ENCODE assay signal across 14 mouse cellular contexts in the genomic region with DNA sequence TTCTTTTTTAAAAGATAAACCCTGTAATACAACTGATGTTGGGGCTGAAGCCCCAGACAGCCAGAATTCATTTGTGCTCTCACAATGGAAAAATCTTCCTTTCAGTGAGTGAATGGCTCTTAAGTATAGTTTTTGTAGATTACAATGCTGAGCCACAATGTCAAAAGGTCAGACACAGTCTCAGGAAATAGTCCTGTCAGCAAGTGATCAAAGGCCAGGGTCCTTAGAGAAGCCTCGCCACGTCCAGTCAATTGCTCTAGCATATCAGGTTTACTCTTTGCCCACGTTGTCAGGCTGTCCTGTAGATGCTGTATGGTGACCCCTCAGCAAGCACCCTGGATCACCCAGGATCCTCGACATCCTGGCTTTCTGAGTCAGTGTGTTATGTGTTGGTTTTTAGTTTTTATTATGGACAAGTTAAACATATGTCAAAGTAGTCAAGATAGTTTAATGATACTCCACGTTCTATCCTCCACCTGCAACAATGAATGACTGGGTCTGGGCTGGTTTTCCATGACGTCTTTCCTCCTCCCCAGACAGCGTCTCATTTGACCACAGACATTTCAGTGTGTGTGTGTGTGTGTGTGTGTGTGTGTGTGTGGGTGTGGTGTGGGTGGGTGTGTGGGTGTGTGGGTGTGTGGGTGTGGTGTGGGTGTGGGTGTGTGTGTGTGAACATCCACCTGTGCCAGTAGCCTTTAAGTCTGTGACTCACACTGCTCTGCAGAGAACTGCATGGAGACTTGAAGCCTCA.
DNase-seq lines count a peak whose midpoint lies in the region; ATAC-seq and TF ChIP-seq lines count a peak whose summit lies in the region.
"Had no signal": no experiment of that assay in that cellular context is flagged by ENCODE, and none has a peak within 500 bp of the region (broad histone marks: within the 10 kb centered on the region; RNA-seq: fewer than 3 reads in every experiment).

No protein-coding gene starts in this region.

- no peak for TF ChIP-seq CTCF in intestine, postnatal 0 days (IDR thresholded peaks at IDR 0.05; ENCODE audit: low read depth)
- no peak for TF ChIP-seq CTCF in midbrain, postnatal 0 days (IDR thresholded peaks at IDR 0.05)

- H3K36me3 ChIP-seq in hindbrain, embryonic 10.5 days = no peaks in the 10 kb centered on the region
- H3K36me3 ChIP-seq in hindbrain, embryonic 12.5 days = no peaks in the 10 kb centered on the region
- no peaks in the 10 kb centered on the region for H3K36me3 ChIP-seq in intestine, postnatal 0 days (ENCODE audit: control insufficient read depth, insufficient read depth)
- no peaks in the 10 kb centered on the region for H3K36me3 ChIP-seq in midbrain, postnatal 0 days (ENCODE audit: insufficient read depth, low read length)
- H3K36me3 ChIP-seq: hindbrain, embryonic 15.5 days had no signal

- 0 out of 2 replicates have a peak overlapping the region, but pooled peaks have one; percentile 17 for H3K27ac ChIP-seq in hindbrain, embryonic 10.5 days
- no peak overlapping the region for H3K27ac ChIP-seq in hindbrain, embryonic 12.5 days
- no peak overlapping the region for H3K27ac ChIP-seq in intestine, postnatal 0 days (ENCODE audit: low read depth, low read length)
- H3K27ac ChIP-seq in midbrain, postnatal 0 days (ENCODE audit: low read depth, low read length) = no peak overlapping the region
- H3K27ac ChIP-seq: hindbrain, embryonic 15.5 days; liver, embryonic 14.5 days had no signal

- no peak for ATAC-seq in hindbrain, embryonic 12.5 days (ENCODE audit: low FRiP score)
- ATAC-seq in intestine, postnatal 0 days = peak; percentile 38; the same call in 1 of the 2 replicates
- ATAC-seq in midbrain, postnatal 0 days (ENCODE audit: low FRiP score) = no peak

- no peak overlapping the region for H3K4me3 ChIP-seq in hindbrain, embryonic 10.5 days
- H3K4me3 ChIP-seq in hindbrain, embryonic 12.5 days = no peak overlapping the region
- H3K4me3 ChIP-seq in intestine, postnatal 0 days (ENCODE audit: low read depth, low read length) = no peak overlapping the region
- H3K4me3 ChIP-seq in midbrain, postnatal 0 days (ENCODE audit: low read depth, low read length) = no peak overlapping the region
- H3K4me3 ChIP-seq: hindbrain, embryonic 15.5 days had no signal

- peaks cover 48% of the 10 kb centered on the region for H3K4me1 ChIP-seq in hindbrain, embryonic 10.5 days (replicated peaks)
- peaks cover 5% of the 10 kb centered on the region; the same call in 1 of the 2 replicates for H3K4me1 ChIP-seq in hindbrain, embryonic 12.5 days
- no peaks in the 10 kb centered on the region for H3K4me1 ChIP-seq in intestine, postnatal 0 days (replicated peaks; ENCODE audit: control insufficient read depth, insufficient read depth, low read length)
- no peaks in the 10 kb centered on the region; the same call in 1 of the 2 replicates for H3K4me1 ChIP-seq in midbrain, postnatal 0 days (ENCODE audit: insufficient read depth, low read length)
- H3K4me1 ChIP-seq: hindbrain, embryonic 15.5 days had no signal

- WGBS in hindbrain, embryonic 10.5 days = 38% methylated on average over 7 of the region's 7 CpGs
- WGBS in hindbrain, embryonic 12.5 days = 44% methylated on average over 7 of the region's 7 CpGs
- 38% methylated on average over 7 of the region's 7 CpGs for whole genome bisulfite sequencing in intestine, postnatal 0 days
- 58% methylated on average over 7 of the region's 7 CpGs for WGBS in midbrain, postnatal 0 days

- H3K4me2 ChIP-seq in hindbrain, embryonic 12.5 days (replicated peaks) = no peak overlapping the region
- no peak overlapping the region for H3K4me2 ChIP-seq in intestine, postnatal 0 days (replicated peaks; ENCODE audit: low read depth)
- no peak overlapping the region for H3K4me2 ChIP-seq in midbrain, postnatal 0 days (ENCODE audit: low read depth, low read length, poor library complexity, severe bottlenecking)
- H3K4me2 ChIP-seq: hindbrain, embryonic 15.5 days had no signal

- no peaks in the 10 kb centered on the region for H3K27me3 ChIP-seq in hindbrain, embryonic 10.5 days (ENCODE audit: insufficient read depth, poor library complexity, severe bottlenecking)
- H3K27me3 ChIP-seq in hindbrain, embryonic 12.5 days = no peaks in the 10 kb centered on the region
- H3K27me3 ChIP-seq in intestine, postnatal 0 days (replicated peaks; ENCODE audit: control insufficient read depth, insufficient read depth, low read length) = no peaks in the 10 kb centered on the region
- no peaks in the 10 kb centered on the region for H3K27me3 ChIP-seq in midbrain, postnatal 0 days (ENCODE audit: insufficient read depth, low read length)
- H3K27me3 ChIP-seq: hindbrain, embryonic 15.5 days had no signal

- H3K9ac ChIP-seq in hindbrain, embryonic 12.5 days = no peak overlapping the region
- no peak overlapping the region for H3K9ac ChIP-seq in intestine, postnatal 0 days (ENCODE audit: low read depth, low read length)
- no peak overlapping the region for H3K9ac ChIP-seq in midbrain, postnatal 0 days (replicated peaks; ENCODE audit: low read length, poor library complexity, severe bottlenecking)
- H3K9ac ChIP-seq: hindbrain, embryonic 15.5 days; liver, embryonic 14.5 days had no signal

- no peaks in the 10 kb centered on the region for H3K9me3 ChIP-seq in hindbrain, embryonic 10.5 days
- no peaks in the 10 kb centered on the region for H3K9me3 ChIP-seq in hindbrain, embryonic 12.5 days (replicated peaks)
- H3K9me3 ChIP-seq in intestine, postnatal 0 days (ENCODE audit: control insufficient read depth) = no peaks in the 10 kb centered on the region
- H3K9me3 ChIP-seq in midbrain, postnatal 0 days (ENCODE audit: low read length) = no peaks in the 10 kb centered on the region
- H3K9me3 ChIP-seq: hindbrain, embryonic 15.5 days had no signal

- DNase-seq in hindbrain, embryonic 10.5 days (ENCODE audit: low spot score) = no peak
- DNase-seq in ZHBTc4 (ENCODE audit: low read depth, low spot score) = peak; percentile 28
- DNase-seq in thymus, postnatal 4 days = peak; percentile 28
- no peak for DNase-seq in midbrain, postnatal 0 days (ENCODE audit: low spot score)
- no peak for DNase-seq in right cerebral cortex, postnatal 36 days (ENCODE audit: low spot score in 2 of 2)
- DNase-seq: cerebellum, adult 9-10 months; heart, adult 18-20 months; kidney, postnatal 36 days; lung, postnatal 36 days; spleen, adult 18-20 months had no signal

Comparison
In these comparisons a context has a peak if more than half of its experiments do, and no peak if none do; other contexts are left out.
1. DNase-seq: peak in ZHBTc4 (single experiment) and thymus, postnatal 4 days (single experiment); none in hindbrain, embryonic 10.5 days (single experiment), midbrain, postnatal 0 days (single experiment) and right cerebral cortex, postnatal 36 days (0 of 2).